Mouse (Mus musculus) CH12.LX (cell line): ENCODE data around the gene Cebpb. TPM values are rescaled to one million over a fixed set of nuclear protein-coding genes. Genes with fewer than 3 reads are reported as not detected.

Experiments
- DNase-seq: peaks from one replicate; pipeline ENCODE4 v3.0.0-alpha.2; 2013; ENCODE audit errors: extremely low read depth
- H3K27ac ChIP-seq: 2 replicates; pipeline ENCODE4 v1.5.1; 2012; ENCODE audit warnings: low read depth, mild to moderate bottlenecking, control low read depth, moderate library complexity; ENCODE audit not compliant: insufficient read depth
- H3K27me3 ChIP-seq: replicated peaks from 2 replicates; pipeline ENCODE3; 2012; ENCODE audit warnings: inconsistent platforms
- H3K36me3 ChIP-seq, 2 experiments: replicated peaks in 1 of 2; 2 replicates each; pipeline versions ENCODE3 to v1.6.1; 2012; ENCODE audit warnings: inconsistent platforms in 1 of 2, low read length in 1 of 2, mild to moderate bottlenecking in 1 of 2, mixed read lengths in 1 of 2, moderate library complexity in 1 of 2; ENCODE audit not compliant: control insufficient read depth in 1 of 2, insufficient read depth in 1 of 2
- H3K4me1 ChIP-seq, 2 experiments: 2 replicates each; pipeline ENCODE4 v1.6.1; 2012; ENCODE audit warnings: inconsistent platforms in 1 of 2, moderate library complexity in 1 of 2; ENCODE audit not compliant: insufficient read depth in 2 of 2, control insufficient read depth in 1 of 2
- H3K4me2 ChIP-seq: 2 replicates; pipeline ENCODE4 v1.6.1; 2012; ENCODE audit warnings: low read depth, mild to moderate bottlenecking, control low read depth; ENCODE audit not compliant: poor library complexity, insufficient read depth, severe bottlenecking
- H3K4me3 ChIP-seq, 3 experiments: fragments of 150-350 bp in 1 of 3; sonication (generic) in 1 of 3; replicated peaks in 1 of 3; 2 replicates each; pipeline versions ENCODE3 to v1.5.1; 2011 to 2012; ENCODE audit warnings: low read depth in 2 of 3, low read length in 2 of 3, mild to moderate bottlenecking in 2 of 3, moderate library complexity in 2 of 3, control low read depth in 1 of 3, improper control_type of control experiment in 1 of 3, inconsistent platforms in 1 of 3, mixed read lengths in 1 of 3; ENCODE audit not compliant: poor library complexity in 1 of 3
- H3K79me2 ChIP-seq: replicated peaks from 2 replicates; pipeline ENCODE4 v1.6.1; 2012; ENCODE audit warnings: mild to moderate bottlenecking, moderate library complexity; ENCODE audit not compliant: control insufficient read depth, poor library complexity, insufficient read depth, severe bottlenecking; ENCODE audit errors: extremely low read depth
- H3K9ac ChIP-seq: 2 replicates; pipeline ENCODE4 v1.6.1; 2012; ENCODE audit warnings: low read depth, mild to moderate bottlenecking, control low read depth, moderate library complexity; ENCODE audit not compliant: insufficient read depth
- H3K9me3 ChIP-seq: replicated peaks from 2 replicates; pipeline ENCODE3; 2012; ENCODE audit warnings: low read length, inconsistent platforms, mixed read lengths
- CHD1 ChIP-seq: IDR thresholded peaks from 2 replicates; pipeline ENCODE4 v1.6.1; 2012; ENCODE audit warnings: low read depth, low read length, improper control_type of control experiment, inconsistent platforms
- ELF1 ChIP-seq: IDR thresholded peaks from 2 replicates; pipeline ENCODE4 v1.6.1; 2014; ENCODE audit warnings: low read depth, mild to moderate bottlenecking, inconsistent platforms, low read length, improper control_type of control experiment
- IRF4 ChIP-seq: IDR thresholded peaks from 2 replicates; pipeline ENCODE4 v1.6.1; 2014; ENCODE audit warnings: low read depth, mild to moderate bottlenecking, inconsistent platforms, low read length, improper control_type of control experiment
- JUND ChIP-seq: conservative IDR thresholded peaks from 2 replicates; pipeline ENCODE4 v1.6.1; 2011; ENCODE audit warnings: low read depth, low read length, improper control_type of control experiment
- KAT2A ChIP-seq: IDR thresholded peaks from 2 replicates; pipeline ENCODE4 v1.6.1; 2012; ENCODE audit warnings: low read length, improper control_type of control experiment, inconsistent platforms; ENCODE audit not compliant: insufficient replicate concordance
- MXI1 ChIP-seq: IDR thresholded peaks from 2 replicates; pipeline ENCODE4 v1.6.1; 2011; ENCODE audit warnings: mild to moderate bottlenecking, low read depth, low read length, improper control_type of control experiment
- NRF1 ChIP-seq: IDR thresholded peaks from 2 replicates; pipeline ENCODE4 v1.6.1; 2014; ENCODE audit warnings: low read depth, mild to moderate bottlenecking, inconsistent platforms, low read length, improper control_type of control experiment, moderate library complexity
- POLR2A ChIP-seq: IDR thresholded peaks from 2 replicates; pipeline ENCODE4 v1.6.1; 2011; ENCODE audit warnings: low read depth, mild to moderate bottlenecking, improper control_type of control experiment, low read length
- RCOR1 ChIP-seq: conservative IDR thresholded peaks from 2 replicates; pipeline ENCODE4 v1.6.1; 2012; ENCODE audit warnings: low read depth, mild to moderate bottlenecking, inconsistent platforms, low read length, improper control_type of control experiment
- TCF12 ChIP-seq: IDR thresholded peaks from 2 replicates; pipeline ENCODE4 v1.6.1; 2014; ENCODE audit warnings: low read depth, mild to moderate bottlenecking, inconsistent platforms, low read length, improper control_type of control experiment
- ZKSCAN1 ChIP-seq: IDR thresholded peaks from 2 replicates; pipeline ENCODE4 v1.6.1; 2012; ENCODE audit warnings: low read depth, inconsistent platforms, low read length, improper control_type of control experiment, borderline replicate concordance
- ZMIZ1 ChIP-seq: IDR thresholded peaks from 2 replicates; pipeline ENCODE4 v1.6.1; 2012; ENCODE audit warnings: low read depth, mild to moderate bottlenecking, inconsistent platforms, low read length, improper control_type of control experiment
- ZNF384 ChIP-seq: IDR thresholded peaks from 2 replicates; pipeline ENCODE4 v1.6.1; 2012; ENCODE audit warnings: low read depth, low read length, improper control_type of control experiment, inconsistent platforms
- dilution Hi-C: fragments of 300-500 bp; cut with MboI; formaldehyde crosslinking; loops from 2 replicates; pipeline ENCODE4 v1.14.3; 2020; ENCODE audit warnings: low sequenced_read_pairs; ENCODE audit not compliant: extremely low pct_unique_long_range_greater_than_20kb, extremely low pct_ligation_motif_present
- in situ Hi-C: fragments of 300-500 bp; cut with MboI; formaldehyde crosslinking; loops from 3 replicates; pipeline ENCODE4 v1.14.3; 2019; ENCODE audit warnings: low sequenced_read_pairs, low pct_ligation_motif_present, low pct_unique_long_range_greater_than_20kb, mixed read lengths
- polyA plus RNA-seq: library from polyadenylated mRNA; unstranded; fragments of >175 nt; gene quantifications from 2 replicates; pipeline ENCODE4 v1.2.1, GENCODE M21; 2012; ENCODE audit warnings: low read depth; ENCODE audit not compliant: insufficient read length
- total RNA-seq, 2 experiments: library from RNA; depleted of rRNA; stranded (reverse); fragments of 300-350 nt in 1 of 2; fragments of >200 nt in 1 of 2; gene quantifications; 2 replicates each; pipeline ENCODE4 v1.2.3; 2012 to 2014

Cebpb gene
- total and polyA plus RNA-seq, 3 experiments = 0.19 to 6.2 (median 0.24) TPM

GRCm38 (mm10) chr2:167708373-167708772 lies 19.7 kb downstream of the Cebpb start:
- dilution Hi-C loops = no loop called here
- H3K4me3 ChIP-seq = no peak overlapping the region
- no peak overlapping the region for H3K9ac ChIP-seq
- no peak overlapping the region for H3K27ac ChIP-seq
- H3K9me3 ChIP-seq = peaks cover 2% of the 10 kb centered on the region
- no peaks in the 10 kb centered on the region for H3K79me2 ChIP-seq
- no peak for DNase-seq
- H3K4me1 ChIP-seq = no peaks in the 10 kb centered on the region
- H3K27me3 ChIP-seq = peaks cover 84% of the 10 kb centered on the region
- H3K4me2 ChIP-seq = no peak overlapping the region
- TF ChIP-seq ELF1 = no peak
- no peak for TF ChIP-seq CHD1
- TF ChIP-seq POLR2A = no peak
- TF ChIP-seq TCF12 = no peak
- no peak for TF ChIP-seq JUND
- no peak for TF ChIP-seq MXI1
- no peaks in the 10 kb centered on the region for H3K36me3 ChIP-seq
- in situ Hi-C loops = no loop called here

- Histone ChIP-seq H3K9me3 (peaks cover 7% of the 10 kb centered on the region), H3K4me1 (no peaks in the 10 kb centered on the region), H3K36me3 (no peaks in the 10 kb centered on the region), H3K27ac (no peak overlapping the region), H3K4me3 (no peak overlapping the region), H3K9ac (no peak overlapping the region), H3K27me3 (peaks cover 82% of the 10 kb centered on the region), H3K79me2 (no peaks in the 10 kb centered on the region), H3K4me2 (no peak overlapping the region)
- in situ Hi-C loops (no loop called here), dilution Hi-C loops (no loop called here)
- no peak for TF ChIP-seq RCOR1
- TF ChIP-seq ZMIZ1 = no peak
- no peak for TF ChIP-seq ZKSCAN1
- TF ChIP-seq IRF4 = no peak
- no peak for TF ChIP-seq NRF1
- no peak for TF ChIP-seq KAT2A
- no peak for TF ChIP-seq POLR2A
- no peak for DNase-seq
These were observed 21.3 kb downstream of the Cebpb start for GRCm38 (mm10) chr2:167709969-167710368.

GRCm38 (mm10) chr2:167710574-167710973 lies 21.9 kb downstream of the Cebpb start:
- dilution Hi-C loops = no loop called here
- Histone ChIP-seq H3K36me3 (no peaks in the 10 kb centered on the region), H3K27me3 (peaks cover 82% of the 10 kb centered on the region), H3K4me3 (no peak overlapping the region), H3K4me1 (no peaks in the 10 kb centered on the region), H3K9ac (no peak overlapping the region), H3K9me3 (peaks cover 7% of the 10 kb centered on the region), H3K27ac (no peak overlapping the region), H3K79me2 (no peaks in the 10 kb centered on the region), H3K4me2 (no peak overlapping the region)
- no peak for DNase-seq
- no peak for TF ChIP-seq ZNF384
- in situ Hi-C loops = no loop called here
